Mouse (Mus musculus): ENCODE results near the gene Gm20807. TPM values are rescaled to one million over a fixed set of nuclear protein-coding genes. Genes with fewer than 3 reads are reported as not detected.
"Not testable (repeated sequence)": the region's sequence is repeated elsewhere in the genome, so short reads cannot be mapped to it uniquely, and the experiment has no call there.

Gm20807 gene
- total RNA-seq (2021) (not detected), polyA plus RNA-seq (2012; rRNA removed) (not detected in 2 replicates)
- long read RNA-seq, result 0 reads

GRCm38 (mm10) chrY:13042591-13042990 lies at the start of gene Gm20807:
Gene Gm20807 (plus strand): TSS chrY:13042891.
- not testable (repeated sequence) for DNase-seq

Other genes starting within 250 kb of the Gm20807 start
- gene Gm21891, start 90.6 kb downstream of the Gm20807 start, total RNA-seq (2021), result not detected
- not detected in 2 replicates for gene Gm21891, start 90.6 kb downstream of the Gm20807 start, polyA plus RNA-seq (2012; rRNA removed)
- not detected for gene Gm21425, start 119.1 kb downstream of the Gm20807 start, total RNA-seq (2021)
- not detected in 2 replicates for gene Gm21425, start 119.1 kb downstream of the Gm20807 start, polyA plus RNA-seq (2012; rRNA removed)
- not detected for gene Gm21828, start 181.0 kb downstream of the Gm20807 start, total RNA-seq (2021)
- not detected in 2 replicates for gene Gm21828, start 181.0 kb downstream of the Gm20807 start, polyA plus RNA-seq (2012; rRNA removed)
- gene Gm21440, start 209.5 kb downstream of the Gm20807 start, total RNA-seq (2021), result not detected
- gene Gm21440, start 209.5 kb downstream of the Gm20807 start, polyA plus RNA-seq (2012; rRNA removed), result not detected in 2 replicates
- not detected for gene Gm21454, start 209.6 kb downstream of the Gm20807 start, total RNA-seq (2021)
- not detected in 2 replicates for gene Gm21454, start 209.6 kb downstream of the Gm20807 start, polyA plus RNA-seq (2012; rRNA removed)